Mouse (Mus musculus): Measurements from ENCODE around the gene Cradd. TPM values are rescaled to one million over a fixed set of nuclear protein-coding genes. Genes with fewer than 3 reads are reported as not detected.

Cradd gene
- 11.7 and 13.4 TPM in 2 replicates for polyA plus RNA-seq (2014; fragmentation: Nextera tagmentation; extraction: Ambion mirVana)

DNA sequence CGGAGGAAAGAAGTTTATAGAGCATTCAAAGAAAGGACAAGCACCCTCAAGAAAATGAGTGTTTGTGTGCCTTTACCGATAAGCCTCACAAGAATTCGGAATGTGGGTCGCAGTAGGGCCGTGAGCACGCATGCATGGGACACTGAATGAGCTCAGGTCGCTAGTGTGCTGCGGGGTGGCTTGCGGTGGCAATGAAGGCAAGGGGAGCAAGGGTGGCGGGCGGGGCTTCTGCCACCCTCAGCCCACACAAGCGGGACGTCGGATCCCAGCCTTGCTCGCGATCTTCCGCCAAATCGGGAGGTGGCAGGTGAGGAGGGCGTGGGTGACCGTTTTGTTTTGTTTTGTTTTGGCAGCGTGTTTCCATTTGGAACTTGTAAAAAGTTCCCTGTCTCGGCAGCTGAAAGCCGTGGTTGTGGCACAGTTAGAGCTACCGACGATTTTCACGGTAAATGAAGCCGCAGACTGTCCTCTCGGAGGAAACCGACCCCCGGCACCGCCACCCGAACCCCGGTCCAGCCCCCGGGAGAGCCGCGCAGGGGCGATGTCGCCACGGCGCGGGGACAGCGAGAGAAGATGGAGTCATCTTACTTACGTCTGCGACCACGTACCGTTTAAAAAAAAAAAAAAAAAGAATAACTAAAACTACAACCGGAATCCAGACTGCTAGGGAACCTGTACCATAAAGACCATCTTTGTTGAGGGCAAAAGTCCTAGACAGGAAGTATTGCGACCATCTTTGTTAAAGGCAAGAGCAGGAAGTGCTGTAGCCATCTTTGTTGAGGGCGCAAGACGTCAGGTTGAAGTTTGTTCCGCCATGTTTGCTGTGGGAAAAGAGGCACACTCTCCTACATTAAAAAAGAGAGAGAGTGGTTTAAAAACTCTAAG lies at the start of gene Cradd:
Cradd (minus strand) TSS at position 741 of the 885 bp plus-strand sequence.
- peak within 1 kb of the TSS; percentile 65 for H3K4me2 ChIP-seq (ENCODE audit: low read length)
- H3K27ac ChIP-seq (ENCODE audit: low read depth, low read length): peak within 1 kb of the TSS; percentile 95
- DNase-seq (ENCODE audit: low spot score) (peak; percentile 99), ATAC-seq (peak; percentile 89)
- H3K9me3 ChIP-seq (replicated peaks; ENCODE audit: control insufficient read depth, low read length): no peaks in the 10 kb centered on the region
- H3K4me1 ChIP-seq (ENCODE audit: control insufficient read depth, insufficient read depth, low read length): peaks cover 12% of the 10 kb centered on the region
- H3K36me3 ChIP-seq (ENCODE audit: control insufficient read depth, insufficient read depth, low read length): no peaks in the 10 kb centered on the region
- peak within 1 kb of the TSS; percentile 54 for H3K4me3 ChIP-seq (ENCODE audit: low read depth, low read length)
- 0% methylated on average over 51 of the region's 51 CpGs for WGBS
- H3K27me3 ChIP-seq (replicated peaks; ENCODE audit: control insufficient read depth, insufficient read depth, low read length): no peaks in the 10 kb centered on the region
- H3K9ac ChIP-seq (ENCODE audit: low read length): peak within 1 kb of the TSS; percentile 76

DNA sequence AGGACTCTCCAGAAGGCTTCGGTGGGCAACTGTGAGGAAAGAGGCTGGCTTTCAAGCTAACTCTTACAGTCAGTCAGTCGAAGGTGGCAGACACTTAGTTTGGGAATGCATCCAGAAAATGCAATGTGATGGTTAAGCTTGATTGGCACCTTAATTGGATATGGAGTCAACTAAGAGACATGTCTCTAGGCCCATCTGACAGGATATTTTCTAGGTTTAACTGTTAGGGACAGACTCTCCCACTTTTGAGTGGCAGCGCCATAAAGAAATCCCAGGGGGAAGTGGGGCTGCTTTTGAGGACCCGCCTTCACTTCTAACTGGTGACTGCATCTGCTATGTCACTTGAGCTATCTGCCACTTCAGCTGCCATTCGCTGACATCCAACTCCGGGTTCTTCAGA lies 49.4 kb upstream of the Cradd start:
- Histone ChIP-seq H3K4me2 (ENCODE audit: low read length) (no peak overlapping the region), H3K27ac (ENCODE audit: low read depth, low read length) (no peak overlapping the region), H3K36me3 (ENCODE audit: control insufficient read depth, insufficient read depth, low read length) (no peaks in the 10 kb centered on the region), H3K9me3 (replicated peaks; ENCODE audit: control insufficient read depth, low read length) (peaks cover 3% of the 10 kb centered on the region; the same call in 1 of the 2 replicates), H3K4me1 (ENCODE audit: control insufficient read depth, insufficient read depth, low read length) (no peaks in the 10 kb centered on the region), H3K27me3 (replicated peaks; ENCODE audit: control insufficient read depth, insufficient read depth, low read length) (no peaks in the 10 kb centered on the region), H3K9ac (ENCODE audit: low read length) (no peak overlapping the region), H3K4me3 (ENCODE audit: low read depth, low read length) (no peak overlapping the region)
- WGBS: 73% methylated on average over 6 of the region's 6 CpGs
- DNase-seq (ENCODE audit: low spot score) (peak; percentile 75), ATAC-seq (peak; percentile 84)

DNA sequence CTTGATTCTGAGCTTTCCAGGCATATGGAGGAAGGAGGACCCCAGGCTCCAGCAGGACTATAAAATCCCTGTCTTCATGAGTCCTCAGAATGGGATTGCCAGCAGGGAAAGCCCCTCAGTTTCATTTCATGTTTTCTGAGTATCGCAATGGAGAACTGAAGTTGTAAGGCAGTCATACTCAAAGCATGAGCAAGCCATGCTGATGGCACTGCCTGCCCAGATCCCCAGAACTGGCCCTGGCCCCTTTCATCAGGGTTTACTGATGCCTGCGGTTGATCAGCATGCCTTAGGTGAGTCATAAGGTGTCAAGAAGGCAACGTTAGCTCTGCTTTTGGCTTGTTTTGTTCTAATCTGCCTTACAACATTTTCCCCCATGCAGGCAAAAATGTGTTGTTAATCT lies 48.0 kb upstream of the Cradd start:
- H3K9me3 ChIP-seq (replicated peaks; ENCODE audit: control insufficient read depth, low read length): peaks cover 3% of the 10 kb centered on the region; the same call in 1 of the 2 replicates
- DNase-seq (ENCODE audit: low spot score) (no peak), ATAC-seq (no peak)
- H3K36me3 ChIP-seq (ENCODE audit: control insufficient read depth, insufficient read depth, low read length): no peaks in the 10 kb centered on the region
- H3K27me3 ChIP-seq (replicated peaks; ENCODE audit: control insufficient read depth, insufficient read depth, low read length): no peaks in the 10 kb centered on the region
- no peak overlapping the region for H3K4me2 ChIP-seq (ENCODE audit: low read length)
- no peaks in the 10 kb centered on the region for H3K4me1 ChIP-seq (ENCODE audit: control insufficient read depth, insufficient read depth, low read length)
- WGBS: 87% methylated on average over 3 of the region's 3 CpGs
- H3K27ac ChIP-seq (ENCODE audit: low read depth, low read length): no peak overlapping the region
- H3K9ac ChIP-seq (ENCODE audit: low read length): no peak overlapping the region
- no peak overlapping the region for H3K4me3 ChIP-seq (ENCODE audit: low read depth, low read length)

DNA sequence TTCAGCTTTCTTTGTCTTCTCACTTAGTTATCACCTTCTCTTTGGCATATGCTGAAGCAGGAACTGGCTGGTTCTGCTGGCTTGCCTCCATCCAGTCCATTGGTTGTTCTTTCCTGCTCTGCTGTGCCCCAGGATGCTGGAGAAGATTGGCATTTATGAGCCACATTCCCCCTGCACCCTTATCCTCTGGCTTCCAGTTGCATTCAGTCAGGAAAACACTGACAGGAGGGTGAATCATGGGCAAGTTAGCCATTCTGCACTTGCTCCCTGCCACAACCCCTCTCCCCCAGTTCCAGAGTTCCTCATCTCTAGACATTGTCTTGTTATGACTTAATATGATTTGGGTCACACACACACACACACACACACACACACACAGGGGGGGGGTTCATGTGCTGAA lies 45.3 kb upstream of the Cradd start:
- Histone ChIP-seq H3K9me3 (replicated peaks; ENCODE audit: control insufficient read depth, low read length) (peaks cover 3% of the 10 kb centered on the region; the same call in 1 of the 2 replicates), H3K27ac (ENCODE audit: low read depth, low read length) (no peak overlapping the region), H3K36me3 (ENCODE audit: control insufficient read depth, insufficient read depth, low read length) (no peaks in the 10 kb centered on the region), H3K4me1 (ENCODE audit: control insufficient read depth, insufficient read depth, low read length) (no peaks in the 10 kb centered on the region), H3K9ac (ENCODE audit: low read length) (no peak overlapping the region), H3K4me3 (ENCODE audit: low read depth, low read length) (no peak overlapping the region), H3K27me3 (replicated peaks; ENCODE audit: control insufficient read depth, insufficient read depth, low read length) (no peaks in the 10 kb centered on the region), H3K4me2 (ENCODE audit: low read length) (no peak overlapping the region)
- ATAC-seq: no peak
- no peak for DNase-seq (ENCODE audit: low spot score)

DNA sequence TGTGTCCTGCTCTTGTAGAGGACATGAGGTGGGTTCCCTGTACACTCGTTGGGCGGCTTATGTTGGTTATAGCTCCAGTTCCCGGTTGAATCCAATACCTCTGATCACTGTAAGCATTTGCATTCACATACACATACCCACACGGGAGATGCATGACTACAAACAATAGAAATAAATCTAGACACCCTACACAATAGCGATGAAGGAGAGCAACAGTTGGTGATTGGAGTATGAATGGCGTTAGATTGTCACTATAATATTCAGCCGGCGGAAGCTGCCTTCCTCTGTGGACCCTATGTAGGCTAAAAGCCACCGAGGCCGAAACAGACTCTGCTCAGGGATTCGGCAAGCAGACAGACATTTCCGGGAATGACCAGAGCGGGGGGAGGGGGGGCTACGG lies 44.2 kb upstream of the Cradd start:
- no peak overlapping the region for H3K27ac ChIP-seq (ENCODE audit: low read depth, low read length)
- H3K27me3 ChIP-seq (replicated peaks; ENCODE audit: control insufficient read depth, insufficient read depth, low read length): no peaks in the 10 kb centered on the region
- H3K4me3 ChIP-seq (ENCODE audit: low read depth, low read length): no peak overlapping the region
- no peaks in the 10 kb centered on the region for H3K36me3 ChIP-seq (ENCODE audit: control insufficient read depth, insufficient read depth, low read length)
- H3K9ac ChIP-seq (ENCODE audit: low read length): no peak overlapping the region
- WGBS: 91% methylated on average over 14 of the region's 14 CpGs
- DNase-seq (ENCODE audit: low spot score) (no peak), ATAC-seq (no peak)
- no peak overlapping the region for H3K4me2 ChIP-seq (ENCODE audit: low read length)
- H3K4me1 ChIP-seq (ENCODE audit: control insufficient read depth, insufficient read depth, low read length): no peaks in the 10 kb centered on the region
- peaks cover 3% of the 10 kb centered on the region; the same call in 1 of the 2 replicates for H3K9me3 ChIP-seq (replicated peaks; ENCODE audit: control insufficient read depth, low read length)

DNA sequence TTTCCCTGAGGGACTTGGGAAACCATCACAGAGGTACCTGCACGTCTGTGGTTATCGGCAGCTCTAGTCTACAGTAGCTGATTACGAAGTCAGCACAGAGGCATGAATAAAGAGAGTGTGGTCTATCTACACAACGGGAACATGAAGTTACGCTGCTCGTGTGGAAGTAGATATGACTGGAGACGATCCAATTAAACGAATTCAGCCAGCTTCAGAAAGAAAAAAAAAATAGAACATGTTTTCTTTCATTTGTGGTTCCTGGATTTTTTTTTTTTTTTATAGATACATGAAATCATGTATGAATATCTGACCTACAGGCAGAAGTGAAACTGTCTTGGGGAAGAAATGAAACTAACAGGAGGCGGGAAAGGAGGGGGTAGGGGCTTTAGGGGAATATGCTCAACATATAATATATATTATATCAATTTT lies 43.7 kb upstream of the Cradd start:
- H3K4me1 ChIP-seq (ENCODE audit: control insufficient read depth, insufficient read depth, low read length): no peaks in the 10 kb centered on the region
- WGBS: 86% methylated on average over 9 of the region's 9 CpGs
- H3K36me3 ChIP-seq (ENCODE audit: control insufficient read depth, insufficient read depth, low read length): no peaks in the 10 kb centered on the region
- H3K4me3 ChIP-seq (ENCODE audit: low read depth, low read length): no peak overlapping the region
- no peak overlapping the region for H3K4me2 ChIP-seq (ENCODE audit: low read length)
- H3K9me3 ChIP-seq (replicated peaks; ENCODE audit: control insufficient read depth, low read length): peaks cover 3% of the 10 kb centered on the region; the same call in 1 of the 2 replicates
- DNase-seq (ENCODE audit: low spot score) (peak; percentile 33), ATAC-seq (no peak)
- no peaks in the 10 kb centered on the region for H3K27me3 ChIP-seq (replicated peaks; ENCODE audit: control insufficient read depth, insufficient read depth, low read length)
- H3K27ac ChIP-seq (ENCODE audit: low read depth, low read length): no peak overlapping the region
- H3K9ac ChIP-seq (ENCODE audit: low read length): no peak overlapping the region

DNA sequence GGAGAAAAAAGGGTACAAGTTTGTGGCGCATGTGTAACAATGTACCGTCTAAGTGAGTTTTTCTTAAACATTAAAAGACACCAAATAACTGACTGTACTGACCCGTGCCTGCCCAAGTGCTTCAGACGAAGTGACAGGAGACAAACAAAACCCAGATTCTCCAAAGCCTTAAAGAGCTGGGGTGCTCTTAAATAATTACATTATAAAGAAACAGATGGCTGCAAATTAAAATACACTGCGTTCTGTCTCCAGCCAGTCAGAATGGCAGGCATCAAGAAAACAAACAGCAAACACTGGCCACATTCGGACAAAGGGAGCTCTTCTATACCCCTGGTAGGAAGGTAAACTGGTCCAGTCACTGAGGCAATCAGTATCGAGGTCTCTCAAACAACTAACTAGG lies 43.3 kb upstream of the Cradd start:
- ATAC-seq: no peak
- Histone ChIP-seq H3K4me2 (ENCODE audit: low read length) (no peak overlapping the region), H3K36me3 (ENCODE audit: control insufficient read depth, insufficient read depth, low read length) (no peaks in the 10 kb centered on the region), H3K27ac (ENCODE audit: low read depth, low read length) (no peak overlapping the region), H3K4me3 (ENCODE audit: low read depth, low read length) (no peak overlapping the region), H3K9me3 (replicated peaks; ENCODE audit: control insufficient read depth, low read length) (peaks cover 3% of the 10 kb centered on the region; the same call in 1 of the 2 replicates), H3K9ac (ENCODE audit: low read length) (no peak overlapping the region), H3K4me1 (ENCODE audit: control insufficient read depth, insufficient read depth, low read length) (no peaks in the 10 kb centered on the region), H3K27me3 (replicated peaks; ENCODE audit: control insufficient read depth, insufficient read depth, low read length) (no peaks in the 10 kb centered on the region)
- DNase-seq (ENCODE audit: low spot score): no peak
- WGBS: 62% methylated on average over 7 of the region's 7 CpGs

DNA sequence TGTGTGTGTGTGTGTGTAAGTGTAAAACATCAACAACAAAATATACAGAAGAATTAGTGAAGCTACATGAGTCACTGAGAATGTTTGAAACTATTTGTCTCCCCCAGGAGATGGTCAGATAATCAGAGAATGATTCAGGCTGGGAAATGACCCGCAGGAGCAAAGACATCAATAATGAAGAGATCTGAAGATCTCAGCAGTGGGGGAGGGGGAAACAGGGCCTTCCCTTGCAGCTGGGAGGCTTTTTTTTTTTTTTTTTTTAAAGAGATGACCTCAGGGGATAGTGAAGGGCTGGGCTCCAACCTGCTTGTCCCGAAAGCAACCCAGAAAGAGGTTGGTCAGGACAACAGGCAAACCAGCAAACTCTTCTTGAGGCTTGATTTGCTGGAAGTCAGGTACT lies 38.4 kb upstream of the Cradd start:
- Histone ChIP-seq H3K4me2 (ENCODE audit: low read length) (no peak overlapping the region), H3K4me1 (ENCODE audit: control insufficient read depth, insufficient read depth, low read length) (no peaks in the 10 kb centered on the region), H3K27ac (ENCODE audit: low read depth, low read length) (no peak overlapping the region), H3K27me3 (replicated peaks; ENCODE audit: control insufficient read depth, insufficient read depth, low read length) (no peaks in the 10 kb centered on the region), H3K9ac (ENCODE audit: low read length) (no peak overlapping the region), H3K9me3 (replicated peaks; ENCODE audit: control insufficient read depth, low read length) (no peaks in the 10 kb centered on the region), H3K36me3 (ENCODE audit: control insufficient read depth, insufficient read depth, low read length) (no peaks in the 10 kb centered on the region), H3K4me3 (ENCODE audit: low read depth, low read length) (no peak overlapping the region)
- no peak for DNase-seq (ENCODE audit: low spot score)
- 67% methylated on average over 2 of the region's 2 CpGs for WGBS
- ATAC-seq: no peak

DNA sequence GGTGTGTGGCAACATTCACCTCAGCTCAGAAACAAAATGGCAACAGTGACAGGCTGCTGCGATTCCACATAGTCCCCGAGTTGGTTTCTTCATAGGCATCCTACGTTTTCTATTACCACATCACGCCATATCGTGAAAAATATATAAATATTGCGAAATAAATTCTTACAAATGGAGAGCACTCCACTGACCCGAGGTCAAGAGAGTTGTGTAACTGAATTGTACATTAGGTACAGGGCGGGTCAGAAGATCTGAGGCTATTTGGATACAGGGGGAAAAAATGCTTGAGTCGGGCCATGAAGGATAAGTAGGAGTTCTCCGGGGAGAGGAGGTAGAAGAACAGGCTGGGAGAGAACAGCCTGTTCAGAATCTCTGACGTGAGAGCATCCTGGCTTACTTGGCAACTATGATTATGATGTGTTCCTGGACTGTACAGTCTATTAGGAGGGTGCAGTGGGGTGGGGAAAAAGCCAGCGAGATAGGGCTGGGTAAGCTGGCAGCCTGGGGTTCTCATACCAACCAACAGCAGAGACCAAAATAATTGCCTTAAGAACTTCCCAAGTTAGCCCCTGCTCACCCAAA lies 37.4 kb upstream of the Cradd start:
- no peak overlapping the region for H3K27ac ChIP-seq (ENCODE audit: low read depth, low read length)
- 90% methylated on average over 12 of the region's 12 CpGs for WGBS
- H3K9ac ChIP-seq (ENCODE audit: low read length): no peak overlapping the region
- H3K36me3 ChIP-seq (ENCODE audit: control insufficient read depth, insufficient read depth, low read length): no peaks in the 10 kb centered on the region
- ATAC-seq (no peak), DNase-seq (ENCODE audit: low spot score) (no peak)
- H3K4me2 ChIP-seq (ENCODE audit: low read length): no peak overlapping the region
- H3K9me3 ChIP-seq (replicated peaks; ENCODE audit: control insufficient read depth, low read length): no peaks in the 10 kb centered on the region
- no peaks in the 10 kb centered on the region for H3K4me1 ChIP-seq (ENCODE audit: control insufficient read depth, insufficient read depth, low read length)
- no peak overlapping the region for H3K4me3 ChIP-seq (ENCODE audit: low read depth, low read length)
- no peaks in the 10 kb centered on the region for H3K27me3 ChIP-seq (replicated peaks; ENCODE audit: control insufficient read depth, insufficient read depth, low read length)

All from forebrain, embryonic 14.5 days (tissue).